Mouse (Mus musculus) hindlimb bud, embryonic 11.5 days (tissue): ENCODE results near the gene Clk4.

Experiments used
- DNase-seq: peaks from one replicate; pipeline ENCODE4 v3.0.0-alpha.2; 2012; ENCODE audit warnings: low read depth, low spot score; ENCODE audit errors: extremely low spot score

Clk4 gene

GRCm38 (mm10) chr11:51308306-51308705 lies 46.8 kb downstream of the Clk4 start:
- no peak for DNase-seq

- DNase-seq: no peak
Observed at GRCm38 (mm10) chr11:51311846-51312245, 50.3 kb downstream of the Clk4 start.

GRCm38 (mm10) chr11:51315991-51316810 lies 54.7 kb downstream of the Clk4 start:
- no peak for DNase-seq

GRCm38 (mm10) chr11:51320609-51321008 lies 59.1 kb downstream of the Clk4 start:
- no peak for DNase-seq

- DNase-seq: no peak
Observed at GRCm38 (mm10) chr11:51326908-51327307, 65.4 kb downstream of the Clk4 start.

- DNase-seq: no peak
Observed at GRCm38 (mm10) chr11:51328387-51328942, 66.9 kb downstream of the Clk4 start.

- DNase-seq: no peak
Observed at GRCm38 (mm10) chr11:51329837-51330714, 68.5 kb downstream of the Clk4 start.
